Mouse (Mus musculus): ENCODE measurements around the gene Pou6f1. TPM values are rescaled to one million over a fixed set of nuclear protein-coding genes. Genes with fewer than 3 reads are reported as not detected.
A peak's percentile ranks its signal among the peaks of the same experiment; 100 is the strongest.
"Not testable (repeated sequence)": the region's sequence is repeated elsewhere in the genome, so short reads cannot be mapped to it uniquely, and the experiment has no call there.

Pou6f1 gene
- polyA plus RNA-seq, 1 experiment from 2014 or later = 32.4 TPM

DNA sequence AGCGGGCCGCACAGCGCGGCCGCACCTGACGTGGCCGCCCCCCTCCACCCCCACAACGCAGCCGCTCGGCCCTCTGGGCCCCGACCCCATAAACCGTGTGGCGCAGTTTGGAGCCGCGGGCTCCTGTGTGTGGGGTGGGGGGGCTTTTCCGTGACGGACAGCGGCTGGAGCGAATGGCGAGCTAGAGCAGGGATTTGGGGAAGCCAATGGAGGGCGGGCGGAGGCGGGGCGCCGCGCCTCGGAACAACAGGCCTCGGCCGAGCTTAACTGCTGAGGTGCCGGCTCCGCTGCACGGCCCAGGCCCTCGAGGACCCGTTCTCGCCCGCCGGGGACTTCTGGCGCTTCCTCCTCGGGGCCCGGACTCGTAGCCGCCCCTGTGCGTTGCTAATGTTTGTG is 16.0 kb upstream of the Pou6f1 start:
- peak overlapping the region; percentile 96 for H3K27ac ChIP-seq (replicated peaks)
- WGBS = under 1% methylated on average over 39 of the region's 43 CpGs
- peaks cover 28% of the 10 kb centered on the region for H3K4me1 ChIP-seq
- H3K4me2 ChIP-seq = peak overlapping the region; percentile 71
- H3K9me3 ChIP-seq (replicated peaks) = no peaks in the 10 kb centered on the region
- peaks cover 32% of the 10 kb centered on the region for H3K36me3 ChIP-seq
- peak; percentile 89 for ATAC-seq (ENCODE audit: low FRiP score)
- peak overlapping the region; percentile 78 for H3K9ac ChIP-seq (replicated peaks)
- peak overlapping the region; percentile 84 for H3K4me3 ChIP-seq (replicated peaks)
- no peaks in the 10 kb centered on the region for H3K27me3 ChIP-seq (replicated peaks)

DNA sequence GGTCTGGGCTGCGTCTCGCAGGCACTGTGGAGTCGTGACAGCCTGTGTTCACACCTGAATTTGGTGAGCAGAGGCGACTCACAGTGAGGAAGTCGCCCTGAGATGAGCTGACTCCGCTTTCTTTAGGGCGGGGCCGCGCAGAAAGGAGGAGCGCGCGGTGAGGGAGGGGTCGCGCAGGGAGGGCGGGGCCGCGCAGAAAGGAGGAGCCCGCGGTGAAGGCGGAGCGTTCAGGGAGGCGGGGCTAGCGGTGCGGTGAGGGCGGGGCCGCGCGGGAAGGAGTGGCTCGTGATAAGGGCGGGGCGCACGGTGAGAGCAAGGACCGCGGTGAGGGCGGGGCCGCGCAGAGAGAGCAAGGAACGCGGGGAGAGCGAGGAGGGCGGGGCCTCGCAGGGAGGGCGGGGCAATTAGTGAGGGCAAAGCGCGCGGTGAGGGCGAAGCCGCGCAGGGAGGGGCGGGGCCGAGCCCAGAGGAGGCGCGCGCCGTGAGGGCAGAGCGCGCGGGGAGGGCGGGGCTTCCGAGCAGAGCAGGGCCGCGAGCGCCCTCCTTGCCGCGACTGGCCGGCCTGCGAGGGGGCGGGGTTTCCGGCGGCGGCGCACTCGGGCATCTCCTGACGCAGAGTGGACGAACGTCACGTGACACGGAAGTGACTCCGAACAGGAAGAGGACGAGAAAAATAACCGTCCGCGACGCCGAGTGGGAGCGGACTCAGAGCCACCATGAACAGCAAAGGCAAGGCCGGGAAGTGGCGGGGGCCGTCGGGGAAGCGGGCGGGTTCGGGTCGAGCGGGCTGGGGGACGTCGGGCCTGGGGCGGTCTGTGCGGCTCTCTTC is 15.4 kb upstream of the Pou6f1 start, which contains the start of gene Dazap2:
Dazap2 (plus strand) TSS at position 354 of the 829 bp plus-strand sequence.
- Histone ChIP-seq H3K4me3 (replicated peaks) (peak within 1 kb of the TSS; percentile 84), H3K9me3 (replicated peaks) (no peaks in the 10 kb centered on the region), H3K27ac (replicated peaks) (peak within 1 kb of the TSS; percentile 96), H3K9ac (replicated peaks) (peak within 1 kb of the TSS; percentile 78), H3K27me3 (replicated peaks) (no peaks in the 10 kb centered on the region), H3K4me1 (peaks cover 28% of the 10 kb centered on the region), H3K36me3 (peaks cover 28% of the 10 kb centered on the region), H3K4me2 (peak within 1 kb of the TSS; percentile 71)
- peak; percentile 89 for ATAC-seq (ENCODE audit: low FRiP score)
- WGBS = under 1% methylated on average over 88 of the region's 99 CpGs

DNA sequence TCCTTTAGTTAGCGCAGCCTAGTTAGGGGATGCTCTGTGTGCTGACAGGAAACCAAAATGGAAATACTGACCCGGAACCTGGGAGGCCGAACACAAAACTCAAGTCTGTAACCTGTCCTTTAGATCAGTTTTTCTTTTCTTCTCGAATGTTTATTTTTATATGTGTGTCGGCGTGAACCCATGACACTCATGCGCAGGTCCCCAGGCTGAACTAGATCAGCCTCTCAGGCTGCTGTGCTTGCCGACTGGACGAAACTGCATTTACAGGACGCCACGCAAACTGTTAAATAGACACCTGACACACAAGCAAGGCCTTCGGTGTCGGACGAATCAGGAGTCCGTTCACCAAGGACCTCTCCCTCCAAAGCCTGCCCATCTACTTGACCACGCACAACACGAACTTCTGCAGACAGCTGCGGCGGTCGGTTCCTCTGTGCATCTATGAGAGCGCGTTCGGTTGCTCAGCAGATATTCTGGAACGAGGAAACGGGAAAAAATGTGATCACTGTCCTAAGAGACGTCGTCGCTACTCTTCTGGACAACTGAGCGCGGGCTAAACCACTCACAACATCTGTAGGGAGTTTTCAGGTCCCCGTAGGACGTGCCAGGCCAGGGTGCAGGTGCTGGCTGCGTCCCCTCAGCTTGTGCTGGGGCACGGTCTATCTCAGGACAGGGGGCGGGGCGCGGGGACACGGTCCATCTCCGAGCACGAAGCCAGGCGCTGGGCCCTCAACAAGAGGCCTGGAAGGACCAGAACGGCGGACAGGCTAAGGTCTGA is 14.6 kb upstream of the Pou6f1 start:
- peaks cover 31% of the 10 kb centered on the region for H3K4me1 ChIP-seq
- H3K9me3 ChIP-seq (replicated peaks) = no peaks in the 10 kb centered on the region
- H3K4me3 ChIP-seq (replicated peaks) = peak overlapping the region; percentile 84
- H3K27ac ChIP-seq (replicated peaks) = peak overlapping the region; percentile 96
- WGBS = 9% methylated on average over 42 of the region's 43 CpGs
- peak overlapping the region; percentile 71 for H3K4me2 ChIP-seq
- H3K27me3 ChIP-seq (replicated peaks) = no peaks in the 10 kb centered on the region
- ATAC-seq (ENCODE audit: low FRiP score) = peak; percentile 5
- peaks cover 20% of the 10 kb centered on the region for H3K36me3 ChIP-seq
- H3K9ac ChIP-seq (replicated peaks) = peak overlapping the region; percentile 56

DNA sequence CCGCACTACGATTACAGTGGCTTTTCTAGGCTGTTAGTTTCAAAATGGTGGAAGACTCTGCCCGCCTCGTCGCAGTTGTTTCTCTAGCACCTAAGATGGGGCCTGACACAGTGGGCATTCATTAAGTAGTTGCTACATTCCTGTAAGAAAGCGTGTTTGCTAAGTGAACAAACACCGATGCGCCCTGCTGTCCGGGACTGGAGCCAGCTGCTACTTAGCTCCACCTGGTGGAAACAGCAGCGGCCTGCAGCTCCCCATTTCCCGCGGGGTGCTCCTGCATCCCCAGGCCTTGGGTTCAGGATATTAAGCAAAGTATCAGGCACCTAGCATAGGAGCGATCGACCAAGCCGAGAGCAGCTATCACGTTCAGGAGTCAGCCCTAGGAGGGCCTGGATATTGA is 13.8 kb upstream of the Pou6f1 start:
- Histone ChIP-seq H3K9ac (replicated peaks) (no peak overlapping the region), H3K4me2 (peak overlapping the region; percentile 71), H3K9me3 (replicated peaks) (no peaks in the 10 kb centered on the region), H3K27ac (replicated peaks) (0 out of 2 replicates have a peak overlapping the region, but pooled peaks have one; percentile 9), H3K4me1 (peaks cover 31% of the 10 kb centered on the region), H3K4me3 (replicated peaks) (peak overlapping the region; percentile 13; the same call in 1 of the 2 replicates), H3K36me3 (peaks cover 11% of the 10 kb centered on the region), H3K27me3 (replicated peaks) (no peaks in the 10 kb centered on the region)
- WGBS = 8% methylated on average over 16 of the region's 16 CpGs
- no peak for ATAC-seq (ENCODE audit: low FRiP score)

DNA sequence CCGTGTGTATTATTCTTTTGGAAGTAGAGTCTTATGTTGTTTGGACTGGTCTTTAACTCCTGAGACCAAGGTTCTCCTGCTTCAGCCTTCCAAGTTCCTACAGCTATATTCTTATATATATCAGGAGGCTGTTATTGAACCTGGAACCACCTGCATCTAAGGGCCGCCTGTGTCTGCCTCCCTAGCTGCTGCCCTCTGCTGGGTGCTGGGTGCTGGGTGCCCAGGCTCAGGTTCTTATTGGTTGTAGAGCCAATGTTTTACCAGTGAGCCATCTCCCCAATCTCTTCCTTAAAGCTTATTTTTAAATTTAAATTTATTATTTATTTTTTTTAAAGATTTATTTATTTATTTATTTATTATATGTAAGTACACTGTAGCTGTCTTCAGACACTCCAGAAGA is 12.6 kb upstream of the Pou6f1 start:
- Histone ChIP-seq H3K9ac (replicated peaks) (no peak overlapping the region), H3K27me3 (replicated peaks) (no peaks in the 10 kb centered on the region), H3K4me1 (peaks cover 31% of the 10 kb centered on the region), H3K36me3 (no peaks in the 10 kb centered on the region), H3K9me3 (replicated peaks) (no peaks in the 10 kb centered on the region), H3K4me3 (replicated peaks) (no peak overlapping the region), H3K27ac (replicated peaks) (no peak overlapping the region), H3K4me2 (no peak overlapping the region)
- ATAC-seq (ENCODE audit: low FRiP score) = no peak
- 72% methylated on average over 2 of the region's 2 CpGs for WGBS

DNA sequence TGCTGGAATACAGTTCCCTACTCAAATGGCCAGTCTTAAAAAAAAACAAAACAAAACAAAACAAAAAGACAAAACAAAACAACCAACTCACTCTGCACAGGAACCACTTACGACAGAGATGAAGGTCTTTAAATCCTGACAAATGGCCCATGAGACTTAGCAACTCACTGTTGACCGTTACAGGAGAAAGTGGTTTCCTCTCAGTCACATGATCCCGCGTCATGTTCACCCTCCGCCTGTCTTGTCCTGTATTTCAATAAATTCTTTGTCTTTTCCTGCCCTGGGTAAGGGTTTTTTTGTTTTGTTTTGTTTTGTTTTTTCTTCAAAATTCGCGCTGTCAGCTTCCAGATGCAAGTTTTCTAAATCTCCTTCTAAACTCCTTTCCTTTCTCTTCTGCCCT is 12.2 kb upstream of the Pou6f1 start:
- Histone ChIP-seq H3K9ac (replicated peaks) (no peak overlapping the region), H3K4me3 (replicated peaks) (no peak overlapping the region), H3K9me3 (replicated peaks) (no peaks in the 10 kb centered on the region), H3K4me1 (peaks cover 28% of the 10 kb centered on the region), H3K36me3 (no peaks in the 10 kb centered on the region), H3K4me2 (no peak overlapping the region), H3K27me3 (replicated peaks) (no peaks in the 10 kb centered on the region), H3K27ac (replicated peaks) (no peak overlapping the region)
- ATAC-seq (ENCODE audit: low FRiP score) = no peak
- WGBS = 83% methylated on average over 7 of the region's 7 CpGs

DNA sequence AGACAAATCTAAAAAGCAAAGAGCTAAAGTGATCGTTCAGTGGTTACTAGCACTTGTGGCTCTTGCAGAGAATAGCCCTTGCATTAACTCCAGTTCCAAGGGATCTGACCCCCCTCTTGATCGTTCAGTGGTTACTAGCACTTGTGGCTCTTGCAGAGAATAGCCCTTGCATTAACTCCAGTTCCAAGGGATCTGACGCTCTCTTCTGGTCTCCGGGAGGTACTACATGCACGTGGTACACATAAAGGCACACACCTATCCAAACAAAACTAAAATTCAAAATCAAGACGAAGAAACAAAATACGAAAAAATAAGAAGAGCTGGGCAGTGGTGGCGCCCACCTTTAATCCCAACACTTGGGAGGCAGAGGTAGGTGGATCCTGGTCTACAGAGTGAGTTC is 6.9 kb upstream of the Pou6f1 start:
- H3K4me3 ChIP-seq (replicated peaks); ATAC-seq (ENCODE audit: low FRiP score); H3K27ac ChIP-seq (replicated peaks); H3K9ac ChIP-seq (replicated peaks); H3K9me3 ChIP-seq (replicated peaks); H3K36me3 ChIP-seq; H3K4me2 ChIP-seq; H3K27me3 ChIP-seq (replicated peaks): not testable (repeated sequence)
- peaks cover 15% of the 10 kb centered on the region for H3K4me1 ChIP-seq
- WGBS = 94% methylated on average over 8 of the region's 8 CpGs

DNA sequence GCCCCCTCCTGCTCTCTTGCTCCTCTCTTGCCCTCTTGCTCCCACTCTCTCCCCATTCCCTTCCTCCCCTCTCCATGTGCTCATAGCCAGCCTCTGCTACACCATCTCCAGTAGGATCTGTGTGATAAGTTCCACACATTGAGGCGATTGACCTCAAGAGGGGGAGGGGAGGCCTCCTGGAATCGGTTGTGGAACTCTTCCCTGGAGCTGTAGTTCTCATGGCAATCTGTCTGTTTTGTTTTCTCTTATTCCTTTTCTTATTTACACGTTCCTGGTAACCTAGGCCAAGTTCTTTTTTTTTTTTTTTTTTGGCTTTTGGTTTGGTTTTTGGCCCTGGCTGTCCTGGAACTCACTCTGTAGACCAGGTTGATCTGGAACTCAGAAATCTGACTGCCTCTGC is 1.9 kb upstream of the Pou6f1 start:
- no peak for ATAC-seq (ENCODE audit: low FRiP score)
- H3K9ac ChIP-seq (replicated peaks) = no peak overlapping the region
- H3K36me3 ChIP-seq = no peaks in the 10 kb centered on the region
- 0 out of 2 replicates have a peak, but pooled peaks cover 3% of the 10 kb centered on the region for H3K27me3 ChIP-seq (replicated peaks)
- no peak overlapping the region for H3K27ac ChIP-seq (replicated peaks)
- H3K4me2 ChIP-seq = no peak overlapping the region
- WGBS = 49% methylated on average over 3 of the region's 3 CpGs
- no peaks in the 10 kb centered on the region for H3K9me3 ChIP-seq (replicated peaks)
- H3K4me3 ChIP-seq (replicated peaks) = no peak overlapping the region
- H3K4me1 ChIP-seq = peaks cover 32% of the 10 kb centered on the region

DNA sequence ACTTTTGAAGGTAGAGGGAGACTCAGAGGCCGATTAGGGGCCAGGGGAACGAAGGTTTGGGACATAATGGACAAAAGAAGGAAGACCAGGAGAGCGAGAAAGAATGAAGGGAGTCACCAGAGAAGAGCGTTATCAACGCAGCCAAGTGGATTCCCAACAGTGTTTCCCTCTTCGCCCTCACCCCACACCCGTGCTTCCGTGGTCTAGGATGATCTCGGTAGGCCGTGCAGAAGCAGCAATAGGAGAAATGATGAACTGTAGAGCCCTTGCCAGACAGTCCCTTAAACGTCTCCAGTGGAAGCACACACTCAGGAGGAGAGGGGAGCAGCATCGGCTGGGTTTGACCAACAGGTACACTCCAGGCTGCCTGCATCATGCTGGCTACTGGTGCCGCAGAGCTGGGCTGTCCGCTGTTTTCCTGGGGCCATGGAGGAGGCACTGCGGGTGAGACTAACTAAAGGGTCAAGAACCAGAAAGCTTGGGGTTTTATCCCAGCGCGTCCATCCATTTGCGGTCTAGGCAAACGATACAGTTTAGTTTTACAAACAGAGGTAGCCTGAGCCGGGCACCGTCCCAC is 1.0 kb upstream of the Pou6f1 start:
- Histone ChIP-seq H3K9ac (replicated peaks) (no peak overlapping the region), H3K4me3 (replicated peaks) (peak overlapping the region; percentile 78)

DNA sequence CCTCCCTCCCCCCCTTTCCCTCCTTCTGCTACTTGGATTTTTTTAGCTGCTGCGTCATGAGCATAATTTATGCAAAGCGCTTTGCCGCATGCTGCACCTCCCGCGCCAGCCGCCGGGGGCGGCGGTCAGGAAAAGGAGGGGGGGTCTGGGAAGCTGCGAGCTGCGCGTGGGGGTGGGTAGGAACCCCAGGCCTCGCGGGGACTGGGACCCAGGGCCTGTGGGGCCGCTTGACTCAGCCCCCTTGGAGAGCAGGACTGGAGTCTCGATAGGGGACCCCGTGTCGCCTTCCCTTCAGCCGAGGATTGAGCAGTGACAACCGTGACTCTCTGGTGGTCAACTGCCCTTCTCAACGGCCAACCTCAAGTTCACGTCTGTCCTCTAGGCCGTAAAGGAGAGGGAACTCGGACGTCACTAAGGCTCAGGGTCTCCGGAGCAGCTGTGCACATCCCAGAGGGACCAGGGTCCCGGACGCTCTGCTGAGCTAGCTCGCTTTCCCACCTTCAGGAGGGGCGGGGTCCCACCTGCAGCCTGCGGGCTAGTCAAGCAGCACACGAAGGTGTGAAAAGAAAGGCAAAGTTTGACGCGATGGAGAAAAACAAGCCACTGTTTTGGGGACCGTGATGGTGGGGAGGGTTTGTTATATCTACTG is 387 bp upstream of the Pou6f1 start:
- Histone ChIP-seq H3K36me3 (no peaks in the 10 kb centered on the region), H3K9ac (replicated peaks) (peak overlapping the region; percentile 84), H3K27ac (replicated peaks) (peak overlapping the region; percentile 81), H3K9me3 (replicated peaks) (no peaks in the 10 kb centered on the region), H3K27me3 (replicated peaks) (0 out of 2 replicates have a peak, but pooled peaks cover 3% of the 10 kb centered on the region), H3K4me3 (replicated peaks) (peak overlapping the region; percentile 78), H3K4me2 (peak overlapping the region; percentile 90), H3K4me1 (peaks cover 28% of the 10 kb centered on the region)
- WGBS = under 1% methylated on average over 33 of the region's 35 CpGs
- peak; percentile 78 for ATAC-seq (ENCODE audit: low FRiP score)

More for the DNA sequence above, 1.0 kb upstream of the Pou6f1 start:
- no peaks in the 10 kb centered on the region for H3K36me3 ChIP-seq
- H3K4me2 ChIP-seq = peak overlapping the region; percentile 90
- H3K4me1 ChIP-seq = peaks cover 32% of the 10 kb centered on the region
- H3K27ac ChIP-seq (replicated peaks) = no peak overlapping the region
- no peaks in the 10 kb centered on the region for H3K9me3 ChIP-seq (replicated peaks)
- WGBS = 17% methylated on average over 21 of the region's 21 CpGs
- H3K27me3 ChIP-seq (replicated peaks) = 0 out of 2 replicates have a peak, but pooled peaks cover 3% of the 10 kb centered on the region
- ATAC-seq (ENCODE audit: low FRiP score) = no peak

DNA sequence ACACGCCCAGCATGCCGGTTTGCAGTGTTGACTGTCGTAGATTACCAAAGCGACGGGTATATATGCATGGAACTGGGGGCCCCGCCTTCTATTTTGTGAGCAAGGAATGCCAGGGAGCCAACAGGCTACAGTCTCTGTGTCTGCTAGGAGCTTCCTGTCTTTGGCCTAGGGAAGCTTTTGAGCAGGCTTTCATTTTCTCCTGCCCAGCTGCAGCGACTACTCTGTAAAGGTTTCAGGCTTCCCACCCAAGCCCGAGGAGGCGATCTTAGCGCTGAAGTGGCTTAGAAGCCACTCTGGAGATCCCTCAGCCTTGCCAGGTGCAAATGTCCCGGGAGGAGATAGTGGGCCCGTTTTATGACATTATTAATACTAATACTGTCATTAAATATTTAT is 905 bp downstream of the Pou6f1 start:
- H3K27me3 ChIP-seq (replicated peaks) = 0 out of 2 replicates have a peak, but pooled peaks cover 3% of the 10 kb centered on the region
- H3K9me3 ChIP-seq (replicated peaks) = no peaks in the 10 kb centered on the region
- peak overlapping the region; percentile 84 for H3K9ac ChIP-seq (replicated peaks)
- peak; percentile 44 for ATAC-seq (ENCODE audit: low FRiP score)
- peak overlapping the region; percentile 90 for H3K4me2 ChIP-seq
- H3K27ac ChIP-seq (replicated peaks) = peak overlapping the region; percentile 81
- H3K4me1 ChIP-seq = peaks cover 20% of the 10 kb centered on the region
- no peaks in the 10 kb centered on the region for H3K36me3 ChIP-seq
- H3K4me3 ChIP-seq (replicated peaks) = peak overlapping the region; percentile 78
- under 1% methylated on average over 12 of the region's 12 CpGs for WGBS

Data from neural tube, embryonic 15.5 days (tissue).